Mouse (Mus musculus) olfactory bulb, adult 2 months (tissue): ENCODE measurements around the gene Tbc1d2b.

Experiments used
- CTCF ChIP-seq: fragments of 200-500 bp; IDR thresholded peaks from 2 replicates; pipeline ENCODE4 v1.5.1; 2012; ENCODE audit warnings: low read depth, mild to moderate bottlenecking, low read length, moderate library complexity; ENCODE audit not compliant: insufficient read depth
- POLR2A ChIP-seq: fragments of 200-500 bp; IDR thresholded peaks from 2 replicates; pipeline ENCODE4 v1.6.1; 2012; ENCODE audit warnings: mild to moderate bottlenecking, low read depth, low read length, moderate library complexity; ENCODE audit not compliant: insufficient read depth

DNA sequence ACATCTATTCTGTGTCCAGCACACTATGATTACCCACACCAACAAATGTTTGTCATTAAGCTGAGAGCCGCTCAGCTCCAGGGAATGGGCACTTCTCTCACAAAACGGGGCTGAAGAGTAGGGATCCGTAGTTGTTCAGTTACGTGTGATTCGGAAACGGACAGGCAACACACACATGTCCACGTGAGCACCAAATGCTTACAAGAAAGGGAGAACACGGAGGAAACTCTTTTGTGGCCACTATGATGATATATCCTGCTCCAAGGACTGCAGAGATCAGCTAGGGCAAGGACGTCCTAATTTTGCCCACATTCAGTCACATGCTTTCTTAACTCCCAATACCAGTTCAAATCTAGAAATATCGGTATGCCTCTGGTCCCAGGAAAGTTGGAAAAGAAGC is 4.5 kb downstream of the Tbc1d2b start:
- TF ChIP-seq CTCF = no peak
- no peak for TF ChIP-seq POLR2A
